Mouse (Mus musculus): ENCODE data around the gene Scfd2. TPM values are rescaled to one million over a fixed set of nuclear protein-coding genes. Genes with fewer than 3 reads are reported as not detected.

Scfd2 gene
- total RNA-seq, 2 experiments from 2014 or later = 27.9 to 29.8 TPM

DNA sequence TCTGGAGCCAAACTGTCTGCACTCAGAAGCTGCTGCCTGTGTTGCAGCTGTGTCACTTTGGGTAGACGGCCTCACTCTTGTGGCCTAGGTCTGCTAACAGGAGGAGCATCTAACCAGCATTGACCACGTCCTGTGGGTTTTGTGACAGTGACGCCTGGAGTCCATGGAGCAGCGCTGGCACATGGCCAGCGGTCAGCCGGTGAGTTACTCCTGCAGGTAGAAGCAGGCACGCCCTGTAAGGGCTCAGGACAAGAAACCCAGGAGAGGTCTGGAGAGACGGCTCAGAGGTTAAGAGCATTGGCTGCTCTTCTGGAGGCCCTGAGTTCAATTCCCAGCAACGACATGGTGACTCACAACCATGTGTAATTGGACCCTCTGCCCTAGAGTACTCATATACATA, 347.0 kb downstream of the Scfd2 start:
- DNase-seq (ENCODE audit: low spot score in 2 of 2) = no peak

DNA sequence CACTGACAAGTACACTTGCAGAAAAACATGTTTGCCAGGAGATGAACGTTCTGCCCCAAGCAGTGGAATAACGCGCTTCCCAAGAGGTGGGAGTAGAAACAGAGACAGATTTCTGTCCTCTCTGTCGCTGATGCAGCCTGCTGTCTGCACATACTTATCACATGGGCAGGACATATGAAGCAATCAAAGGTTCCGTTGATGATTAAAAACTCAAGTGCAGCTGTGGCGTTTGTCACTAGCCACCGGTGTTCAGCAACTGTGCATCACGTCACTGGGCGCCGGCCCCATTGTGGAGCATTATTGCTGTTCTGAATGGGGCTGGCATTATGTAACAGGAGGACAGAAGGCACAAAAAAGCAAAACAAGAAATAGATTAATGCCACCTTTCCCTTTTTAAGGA, 348.4 kb downstream of the Scfd2 start:
- DNase-seq (ENCODE audit: low spot score in 2 of 2) = no peak

DNA sequence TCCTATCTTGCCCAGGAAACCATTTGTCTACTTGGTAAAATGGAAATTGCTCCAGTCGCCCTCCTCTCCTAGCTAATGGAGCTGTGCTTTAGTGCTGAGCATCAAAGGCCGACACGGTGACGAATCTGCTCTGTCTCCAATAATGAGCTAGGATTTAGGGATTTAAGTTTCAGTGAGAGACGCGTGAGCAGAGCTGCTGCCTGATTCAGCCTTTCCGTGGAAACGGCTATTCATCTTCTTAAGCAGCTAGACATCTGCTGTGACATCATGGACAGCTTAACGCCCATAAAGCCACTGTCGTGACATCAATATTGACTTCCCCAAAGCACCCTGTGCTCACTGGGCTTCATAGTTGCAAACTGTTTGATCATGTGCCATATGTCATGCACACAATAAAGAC, 351.3 kb downstream of the Scfd2 start:
- DNase-seq (ENCODE audit: low spot score in 2 of 2) = no peak

DNA sequence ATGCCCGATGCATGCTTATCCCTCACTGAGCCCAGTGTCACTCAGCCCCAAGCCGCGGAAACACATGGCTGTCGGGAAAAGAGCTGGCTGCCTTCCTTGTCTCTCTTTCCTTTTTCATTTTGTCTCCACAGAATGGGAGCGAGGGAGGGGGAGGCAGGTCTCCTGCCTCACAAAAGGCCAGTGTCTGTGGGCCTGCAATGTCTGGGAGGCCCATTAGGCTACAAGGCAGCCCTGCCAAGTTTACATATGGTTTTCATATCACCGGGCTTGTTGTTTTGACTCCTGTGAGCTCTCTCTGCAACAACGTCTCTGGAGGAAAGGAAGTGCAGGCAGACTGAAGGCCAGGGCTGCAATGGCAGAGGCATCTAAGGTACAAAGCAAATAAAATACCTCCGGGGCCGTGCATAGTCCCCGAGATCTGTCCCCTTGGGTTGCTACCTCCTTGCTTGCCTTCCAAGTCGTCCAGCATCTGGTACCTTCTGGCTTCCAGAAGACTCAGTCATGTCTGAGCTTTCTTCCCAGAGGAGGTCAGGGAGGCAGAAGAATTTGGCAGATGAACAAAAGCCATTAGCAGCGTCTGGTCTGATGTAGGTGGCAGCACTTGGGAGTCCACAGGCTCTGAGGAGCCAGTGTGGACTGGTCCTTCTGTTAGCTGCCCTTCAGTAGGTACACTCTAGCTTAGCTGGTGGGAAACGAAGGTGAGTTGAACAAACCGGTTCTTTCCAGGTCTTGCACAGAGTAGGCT, 355.9 kb downstream of the Scfd2 start:
- no peak for DNase-seq (ENCODE audit: low spot score in 2 of 2)

DNA sequence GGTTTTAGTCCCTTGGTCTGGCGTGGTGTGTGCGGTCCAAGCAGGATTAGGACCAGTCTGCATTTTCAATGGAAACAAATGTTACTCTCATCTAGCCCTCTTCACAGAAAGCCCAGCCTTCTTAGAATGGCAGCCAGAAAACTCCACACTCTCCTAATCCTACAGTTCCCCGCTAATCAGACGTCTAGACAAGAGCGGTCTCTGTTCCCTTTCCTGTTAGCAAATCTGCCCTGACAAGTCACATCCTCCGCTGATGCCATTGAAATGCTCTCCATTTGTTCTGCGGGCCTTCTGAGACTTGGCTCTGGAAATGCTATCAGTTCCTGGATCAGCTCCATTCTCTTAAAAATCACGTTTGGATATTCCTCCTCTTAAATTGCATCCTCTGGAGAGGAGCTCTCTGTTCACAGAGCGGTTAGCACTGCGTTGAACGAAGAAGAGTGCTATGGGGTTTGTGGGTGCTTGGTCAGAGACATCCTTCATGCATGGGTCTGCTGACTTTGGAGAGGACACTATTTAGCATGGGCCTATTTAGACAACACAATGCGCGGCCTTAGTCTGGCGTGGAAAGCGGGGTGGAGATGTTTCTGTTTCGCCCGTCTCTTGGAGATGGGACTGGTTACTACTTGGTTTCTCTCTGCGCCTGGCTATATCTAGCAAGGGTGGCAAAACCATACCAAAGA, 358.3 kb downstream of the Scfd2 start:
- peak in 1 of 2 experiments; percentile 34 for DNase-seq (ENCODE audit: low spot score in 2 of 2)

DNA sequence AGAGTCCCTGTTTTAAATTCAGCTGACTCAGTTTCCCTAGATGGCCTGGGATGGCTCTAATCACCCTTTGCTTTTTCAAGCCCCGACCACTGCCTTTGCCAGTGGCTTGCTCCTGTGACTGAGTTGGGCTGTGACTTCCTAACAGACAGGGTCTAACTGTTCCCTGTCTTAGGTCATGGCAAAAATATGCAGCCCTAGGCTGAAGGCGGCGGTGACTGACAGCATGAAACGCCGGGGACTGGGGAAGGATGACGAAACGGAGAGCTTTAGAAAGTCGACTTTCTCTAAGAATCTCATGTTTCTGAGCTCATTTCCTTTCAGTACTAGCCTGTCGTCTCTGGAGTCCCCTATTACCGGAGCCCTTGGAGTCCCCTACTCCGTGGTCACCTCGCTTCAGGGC, 359.4 kb downstream of the Scfd2 start:
- no peak for DNase-seq (ENCODE audit: low spot score in 2 of 2)

DNA sequence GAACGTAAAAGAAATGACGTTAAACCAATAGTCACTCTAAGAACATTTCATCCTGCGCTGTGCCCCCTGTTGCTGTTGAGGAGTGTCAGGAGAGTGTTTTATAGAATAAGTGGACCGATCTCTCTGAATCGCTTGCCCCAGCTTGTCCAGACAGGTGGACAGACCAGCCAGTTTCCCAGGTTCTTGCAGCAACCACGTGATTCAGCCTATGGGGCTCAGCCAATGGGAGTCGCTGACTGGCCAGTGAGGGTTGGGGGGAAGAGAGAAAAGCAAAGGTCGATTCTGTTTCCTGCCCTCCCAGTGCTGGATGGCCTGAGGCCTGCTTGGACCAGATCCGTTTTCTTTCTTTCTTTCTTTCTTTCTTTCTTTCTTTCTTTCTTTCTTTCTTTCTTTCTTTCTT, 359.8 kb downstream of the Scfd2 start:
- DNase-seq (ENCODE audit: low spot score in 2 of 2) = no peak

DNA sequence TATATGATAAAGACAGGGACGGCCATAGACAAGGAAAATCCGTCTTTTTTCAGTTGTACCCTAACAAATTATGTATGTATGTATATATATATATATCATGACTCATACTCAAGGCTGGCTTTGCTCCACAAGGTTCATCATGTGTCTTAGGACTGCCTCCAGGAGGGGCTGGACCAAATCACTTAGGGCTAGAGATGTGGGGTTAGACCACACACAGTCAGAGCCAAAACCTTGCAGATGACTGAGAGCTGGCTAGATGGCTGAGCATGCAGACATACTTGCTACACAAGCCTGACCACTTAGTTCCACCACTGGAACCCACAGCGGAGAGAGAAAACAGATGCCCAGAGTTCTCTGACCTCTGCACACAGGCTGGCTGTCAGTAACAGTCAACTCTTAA, 363.5 kb downstream of the Scfd2 start:
- no peak for DNase-seq (ENCODE audit: low spot score in 2 of 2)

DNA sequence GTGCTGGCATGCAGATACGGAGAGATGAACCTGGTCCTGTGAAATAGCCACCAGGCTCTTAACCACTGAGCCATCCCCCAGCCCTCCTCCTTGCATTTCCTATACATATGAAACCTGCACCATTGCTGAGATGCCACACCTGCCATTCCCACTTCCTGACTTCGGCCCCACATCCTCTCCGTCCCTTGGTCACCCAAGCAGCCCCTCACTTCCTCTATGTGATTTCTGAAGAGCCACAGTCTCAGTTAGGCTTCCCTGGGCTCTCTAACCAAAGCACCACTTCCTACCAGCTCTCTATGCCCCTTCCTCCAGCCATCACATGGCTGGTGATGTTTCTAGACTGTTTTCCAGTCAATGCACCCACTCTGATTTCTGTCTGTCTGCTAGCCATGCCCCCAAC, 364.9 kb downstream of the Scfd2 start:
- no peak for DNase-seq (ENCODE audit: low spot score in 2 of 2)

DNA sequence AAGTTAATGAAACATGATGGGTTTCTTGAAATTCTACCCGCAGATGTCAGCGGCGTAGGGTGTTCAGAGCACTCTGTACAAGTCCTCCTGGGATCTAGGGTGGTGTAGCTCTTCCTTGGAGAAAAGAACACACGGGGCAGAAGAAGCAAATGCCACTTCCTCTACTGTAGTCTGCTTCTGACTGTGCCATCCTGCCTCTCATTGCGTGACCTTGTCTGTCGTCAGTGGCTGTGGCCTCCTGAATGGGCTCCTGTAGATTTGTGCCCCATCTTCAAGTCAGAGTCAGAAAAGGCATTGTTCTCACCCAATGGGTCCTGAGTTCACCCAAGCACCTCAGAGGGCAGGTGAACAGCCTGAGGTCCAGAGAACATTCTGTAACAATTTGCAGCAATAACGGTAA, 367.0 kb downstream of the Scfd2 start:
- DNase-seq (ENCODE audit: low spot score in 2 of 2) = no peak

DNA sequence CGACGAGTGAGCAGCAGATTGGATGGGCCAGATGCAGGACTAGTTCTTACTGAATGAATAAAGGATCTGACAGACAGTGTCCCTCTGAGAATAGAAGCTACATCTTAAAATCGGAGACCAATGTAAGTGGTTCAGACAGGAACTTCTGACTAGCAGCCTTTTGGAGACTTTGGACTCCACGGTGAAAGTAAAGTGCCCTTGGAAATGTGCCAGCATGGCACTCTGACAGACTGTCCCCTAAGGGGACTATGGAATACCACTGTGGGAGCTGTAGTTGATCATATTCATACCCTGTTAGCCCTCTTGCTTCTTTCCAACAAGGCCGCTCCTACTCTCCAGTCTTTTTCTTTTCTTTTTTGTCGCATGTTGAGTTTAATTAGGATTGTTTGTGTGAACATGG, 368.4 kb downstream of the Scfd2 start:
- DNase-seq (ENCODE audit: low spot score in 2 of 2) = no peak

DNA sequence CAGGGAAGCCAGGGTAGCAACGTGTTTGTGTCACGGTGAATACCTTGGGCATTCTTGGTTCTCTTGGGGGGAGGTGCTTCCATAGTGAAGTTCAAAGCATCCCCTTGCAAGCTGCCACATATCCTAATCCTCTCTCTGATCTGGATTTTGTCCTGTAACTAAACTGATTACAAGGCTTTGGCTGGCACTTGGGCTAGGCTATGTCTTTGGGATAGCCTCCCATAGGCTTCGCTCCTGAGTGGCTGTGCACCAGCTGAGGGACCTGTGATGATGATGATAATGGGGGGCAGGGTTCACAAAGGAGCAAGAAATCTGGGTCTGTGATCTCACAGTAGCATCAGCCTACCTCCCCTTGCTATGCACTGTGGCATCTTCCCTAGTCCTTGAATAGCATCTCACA, 369.5 kb downstream of the Scfd2 start:
- no peak for DNase-seq (ENCODE audit: low spot score in 2 of 2)

DNA sequence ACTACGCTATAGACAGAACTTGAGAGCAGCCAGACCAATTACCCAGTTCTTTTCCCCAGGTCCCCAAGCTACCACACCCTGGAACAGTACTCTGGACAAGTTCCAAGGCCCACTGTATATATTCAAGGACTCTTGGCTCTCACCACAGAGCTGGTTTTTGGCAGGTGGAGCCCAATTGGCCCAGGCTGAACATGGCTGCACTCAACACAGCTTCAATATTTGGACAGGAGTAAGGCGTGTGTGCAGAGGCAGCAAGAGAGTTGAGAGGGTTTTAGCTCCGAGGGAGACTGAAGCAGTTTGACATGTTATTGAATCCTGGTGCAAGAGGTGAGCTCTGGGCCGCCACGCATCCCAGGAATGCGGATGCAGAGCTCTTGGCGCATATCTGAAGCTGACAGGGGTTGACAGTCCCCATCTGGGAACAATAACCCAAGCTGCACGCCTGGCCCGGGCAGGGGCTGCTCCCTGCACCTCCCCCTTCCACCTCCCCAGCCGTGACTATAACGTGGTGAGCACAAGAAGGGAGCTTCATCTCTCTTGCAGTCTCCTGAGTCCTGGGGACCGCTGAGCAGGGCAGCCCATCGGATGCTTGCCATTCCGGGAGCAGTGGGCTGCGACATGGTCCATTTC, 370.1 kb downstream of the Scfd2 start:
- DNase-seq (ENCODE audit: low spot score in 2 of 2) = no peak

DNA sequence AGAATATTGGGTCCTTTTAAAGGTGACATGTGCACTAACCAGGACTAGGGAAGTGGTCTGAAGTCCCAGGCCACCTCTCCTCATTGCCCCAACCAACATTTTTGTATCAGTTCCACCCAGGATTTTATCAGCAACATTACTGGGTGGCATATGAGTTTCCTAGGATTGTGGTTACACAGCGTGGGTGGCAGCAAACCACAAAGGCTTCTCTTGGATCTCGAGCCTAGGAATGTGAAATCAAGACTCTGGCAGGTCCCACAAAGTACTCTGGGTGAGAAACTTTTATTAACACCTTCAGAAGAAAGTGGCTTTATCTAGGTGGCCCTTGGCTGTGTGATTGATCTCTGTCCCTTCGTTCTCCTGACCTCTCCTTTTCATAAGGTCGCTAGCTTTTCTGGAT, 371.2 kb downstream of the Scfd2 start:
- DNase-seq (ENCODE audit: low spot score in 2 of 2) = no peak

DNA sequence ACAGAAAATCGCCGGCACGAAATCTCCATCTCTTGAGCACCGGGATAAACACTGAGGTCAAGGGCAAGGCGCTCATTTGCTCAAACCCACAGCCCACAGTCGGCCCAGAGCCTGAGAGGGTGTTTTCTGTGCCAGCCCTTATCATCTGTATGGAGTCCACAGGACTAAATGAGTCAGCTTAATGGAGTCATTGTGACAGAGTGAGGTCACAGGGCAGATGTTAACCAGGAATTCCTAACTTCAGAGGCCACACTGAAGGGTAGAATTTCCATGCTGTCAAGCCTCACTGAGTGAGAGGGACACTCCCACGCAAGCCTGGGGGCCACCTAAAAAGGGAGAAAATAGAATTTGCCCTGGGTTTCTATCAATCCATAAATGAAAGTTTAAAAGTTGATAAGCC, 371.7 kb downstream of the Scfd2 start:
- DNase-seq (ENCODE audit: low spot score in 2 of 2) = no peak

DNA sequence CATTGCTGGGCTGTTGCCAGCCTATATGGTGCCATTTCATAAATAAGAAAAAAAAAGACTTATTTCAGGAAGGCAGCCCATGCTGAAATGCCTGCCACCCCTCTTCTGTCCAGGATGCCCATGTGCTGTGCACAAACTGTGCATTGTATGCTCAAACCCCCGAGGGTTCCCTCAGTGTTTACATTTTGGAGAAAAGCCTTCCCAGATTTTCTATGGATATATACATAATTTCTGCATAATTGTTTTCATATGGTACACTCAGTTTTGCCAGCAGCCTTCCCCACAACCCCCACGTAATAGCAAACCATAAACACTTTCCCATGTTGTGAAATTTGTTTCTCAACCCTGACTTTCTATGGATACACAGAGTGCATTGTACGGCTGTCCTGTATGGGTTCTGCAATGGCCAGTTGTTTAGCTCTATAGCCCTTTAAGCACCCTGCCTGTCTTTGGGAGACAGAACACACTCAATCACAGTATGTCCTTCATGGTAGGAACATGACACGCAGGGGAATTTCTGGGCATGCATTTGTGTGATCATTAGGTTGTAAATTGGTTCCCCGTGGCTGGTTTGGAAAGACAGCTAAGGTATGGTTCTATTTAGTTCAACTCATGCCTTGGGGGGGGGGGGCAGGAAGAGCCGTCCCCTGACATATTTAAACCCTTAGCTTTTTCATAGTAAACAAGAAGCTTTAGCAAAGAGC, 372.5 kb downstream of the Scfd2 start:
- DNase-seq (ENCODE audit: low spot score in 2 of 2) = no peak

DNA sequence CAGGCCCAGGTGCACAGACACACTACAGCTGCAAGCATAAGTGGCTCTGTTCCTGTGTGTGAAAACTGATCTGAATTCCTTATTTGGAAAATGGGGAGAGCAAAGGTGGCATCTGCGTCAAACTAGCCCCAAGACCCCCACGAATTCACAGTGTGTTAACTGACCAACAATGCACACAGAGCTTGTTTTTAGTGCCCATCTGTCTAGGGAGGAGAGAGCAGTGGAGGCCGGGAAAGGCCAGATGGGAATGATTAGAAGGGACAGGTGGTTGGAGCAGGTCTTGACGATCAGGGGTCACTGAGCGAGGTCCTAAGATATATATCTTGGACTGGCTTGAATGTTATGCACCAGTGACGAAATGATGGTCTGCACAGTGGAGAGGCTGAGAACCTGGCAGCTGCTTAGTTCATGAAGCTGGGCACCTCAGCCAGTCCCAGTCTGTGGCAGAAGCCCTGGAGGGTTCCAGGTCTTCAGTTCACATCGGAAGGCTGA, 375.7 kb downstream of the Scfd2 start:
- no peak for DNase-seq (ENCODE audit: low spot score in 2 of 2)

Other genes with a start within 250 kb of the Scfd2 start
- gene Fip1l1, start 3.7 kb upstream of the Scfd2 start, total RNA-seq (2021) = 10 to 100 TPM; 64.8 to 65.5 TPM
- gene Lnx1, start 171.2 kb upstream of the Scfd2 start, total RNA-seq (2021) = 10 to 100 TPM; 19.3 to 22.3 TPM

Data from layer of hippocampus, postnatal 10 days (tissue).